Mouse (Mus musculus): ENCODE measurements at regions not wholly inside any gene's neighbourhood (a gene's known extent, or its start where the extent isn't known, plus 50 kb on each side); places are given as distances from the start of the nearest gene placed in this dataset.

GRCm38 (mm10) chr15:38130632-38131028, 705.3 kb downstream of the 4930447A16Rik start:
- TF ChIP-seq CTCF (IDR thresholded peaks at IDR 0.05; ENCODE audit: low read depth, low read length) (no peak), EP300 (IDR thresholded peaks at IDR 0.05; ENCODE audit: insufficient read depth, low read depth, low read length) (no peak), POLR2A (IDR thresholded peaks at IDR 0.05; ENCODE audit: insufficient read depth, low read length) (no peak)
